Mouse (Mus musculus): ENCODE measurements around the gene Pou2f1.

DNA sequence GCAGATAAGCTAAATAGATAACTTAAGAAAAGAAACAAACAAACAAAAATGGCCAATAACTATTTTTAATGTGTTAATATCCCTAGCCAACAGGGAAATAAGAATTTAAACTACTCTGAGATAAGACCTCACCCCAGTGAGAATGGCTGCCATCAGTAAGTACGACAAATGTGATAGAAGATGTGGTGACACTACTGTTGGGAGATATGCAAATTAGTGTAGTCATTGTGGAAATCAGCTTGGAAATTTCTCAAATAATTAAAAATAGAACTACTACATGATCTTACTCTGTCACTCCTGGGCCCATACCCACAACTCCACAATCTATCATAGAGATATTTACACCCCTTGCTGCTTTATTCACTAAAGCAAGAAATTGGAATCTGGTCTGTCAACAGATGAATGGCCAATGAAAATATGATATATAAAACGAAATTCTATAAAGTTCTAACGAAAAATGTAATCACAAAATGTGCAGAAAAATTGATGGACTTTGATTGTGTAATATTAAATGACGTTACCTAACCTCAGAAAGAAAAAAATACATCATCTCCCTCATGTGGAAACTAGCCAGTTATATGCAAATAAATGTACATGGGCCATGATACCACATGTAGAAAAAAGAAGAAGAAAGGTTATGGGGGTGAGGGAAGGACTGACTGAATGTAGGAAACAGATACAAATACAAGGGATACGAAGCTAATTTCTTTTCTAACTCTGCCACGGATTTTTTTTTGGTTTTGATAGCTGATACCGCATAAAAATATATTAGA lies 74.8 kb downstream of the Pou2f1 start:
- TF ChIP-seq CTCF (IDR thresholded peaks at IDR 0.05; ENCODE audit: low read depth) (no peak), EP300 (optimal IDR thresholded peaks at IDR 0.05) (no peak)
